Mouse (Mus musculus): ENCODE measurements around the gene Shtn1. TPM values are rescaled to one million over a fixed set of nuclear protein-coding genes. Genes with fewer than 3 reads are reported as not detected.

The Shtn1 gene
- polyA plus RNA-seq, 2 experiments, result 3.2 to 3.3 TPM

GRCm38 (mm10) chr19:59053931-59054631, 21.8 kb downstream of the Shtn1 start:
- Histone ChIP-seq H3K27ac (replicated peaks; ENCODE audit: low read depth, low read length) (no peak overlapping the region), H3K4me3 (replicated peaks; ENCODE audit: low read length) (no peak overlapping the region), H3K27me3 (ENCODE audit: control insufficient read depth, insufficient read depth, low read length) (no peaks in the 10 kb centered on the region), H3K4me1 (ENCODE audit: control insufficient read depth, insufficient read depth, low read length) (peaks cover 2% of the 10 kb centered on the region; the same call in 1 of the 2 replicates), H3K36me3 (ENCODE audit: control insufficient read depth, insufficient read depth, low read length) (no peaks in the 10 kb centered on the region), H3K9me3 (ENCODE audit: control insufficient read depth, low read length) (no peaks in the 10 kb centered on the region), H3K9ac (ENCODE audit: low read depth, low read length, severe bottlenecking) (no peak overlapping the region), H3K4me2 (replicated peaks; ENCODE audit: low read depth, low read length, severe bottlenecking) (no peak overlapping the region)
- ATAC-seq (ENCODE audit: low FRiP score, low read depth) (no peak), DNase-seq (ENCODE audit: low spot score) (no peak)
- TF ChIP-seq POLR2A (IDR thresholded peaks at IDR 0.05; ENCODE audit: borderline replicate concordance, extremely low read depth, insufficient read depth, insufficient read length), result no peak
- 92% methylated on average over 6 of the region's 6 CpGs for WGBS

DNA sequence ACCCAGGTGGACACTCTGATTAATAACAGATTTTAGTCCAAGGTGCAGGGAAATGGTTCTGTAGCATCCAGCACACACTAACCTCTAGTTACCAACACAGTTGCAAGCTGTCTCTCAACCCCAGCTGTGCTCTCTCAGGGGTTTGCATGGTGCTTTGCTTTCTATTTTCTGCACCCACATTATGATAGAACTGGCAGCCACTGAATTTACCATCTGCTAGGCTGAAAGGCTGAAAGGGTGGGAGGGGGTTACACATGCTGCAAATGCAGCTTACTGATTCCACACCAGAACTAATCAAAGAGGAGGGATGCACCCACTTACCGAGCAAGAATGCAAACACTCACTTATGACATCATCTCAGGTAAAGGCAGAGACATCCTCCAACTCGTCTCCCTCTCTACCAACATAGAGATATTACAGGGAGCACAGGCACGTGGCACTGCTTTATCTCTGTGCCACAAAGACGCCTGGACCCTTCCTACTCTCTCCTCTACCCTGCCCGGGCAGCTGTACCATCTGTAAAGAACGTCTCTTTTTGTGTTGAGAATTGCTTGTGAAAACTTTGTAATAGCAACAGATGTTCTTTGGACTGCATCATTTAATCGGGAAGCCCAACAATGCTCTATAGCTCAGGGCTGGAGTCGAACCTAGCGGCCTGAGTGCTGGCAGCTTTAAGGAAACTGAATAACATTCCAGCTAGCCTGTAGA, 23.0 kb downstream of the Shtn1 start:
- no peak overlapping the region for H3K4me3 ChIP-seq (replicated peaks; ENCODE audit: low read length)
- no peaks in the 10 kb centered on the region for H3K27me3 ChIP-seq (ENCODE audit: control insufficient read depth, insufficient read depth, low read length)
- H3K36me3 ChIP-seq (ENCODE audit: control insufficient read depth, insufficient read depth, low read length), result no peaks in the 10 kb centered on the region
- H3K4me2 ChIP-seq (replicated peaks; ENCODE audit: low read depth, low read length, severe bottlenecking), result no peak overlapping the region
- DNase-seq (ENCODE audit: low spot score) (no peak), ATAC-seq (ENCODE audit: low FRiP score, low read depth) (no peak)
- no peak for TF ChIP-seq POLR2A (IDR thresholded peaks at IDR 0.05; ENCODE audit: borderline replicate concordance, extremely low read depth, insufficient read depth, insufficient read length)
- no peak overlapping the region for H3K9ac ChIP-seq (ENCODE audit: low read depth, low read length, severe bottlenecking)
- H3K27ac ChIP-seq (replicated peaks; ENCODE audit: low read depth, low read length), result no peak overlapping the region
- WGBS, result 59% methylated on average over 9 of the region's 9 CpGs
- peaks cover 2% of the 10 kb centered on the region; the same call in 1 of the 2 replicates for H3K4me1 ChIP-seq (ENCODE audit: control insufficient read depth, insufficient read depth, low read length)
- no peaks in the 10 kb centered on the region for H3K9me3 ChIP-seq (ENCODE audit: control insufficient read depth, low read length)

DNA sequence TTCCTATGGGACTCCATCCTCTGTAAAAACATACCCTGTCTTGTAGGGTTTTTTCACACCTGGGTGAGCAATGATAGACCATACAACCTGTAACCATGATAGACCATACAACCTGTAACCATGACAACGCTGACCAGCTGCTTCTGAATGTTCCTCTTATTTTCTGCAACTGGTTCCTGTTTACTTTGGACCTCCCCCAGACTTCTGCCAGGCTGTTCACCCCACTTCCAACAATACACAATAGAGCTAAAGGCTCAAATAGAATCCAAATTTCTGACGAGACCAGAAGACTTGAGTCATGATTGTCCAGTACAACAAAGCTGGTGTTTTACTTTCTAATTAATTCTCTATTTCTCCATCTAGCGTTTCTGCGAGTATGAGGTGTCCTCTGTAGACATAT, 23.8 kb downstream of the Shtn1 start:
- H3K4me2 ChIP-seq (replicated peaks; ENCODE audit: low read depth, low read length, severe bottlenecking), result no peak overlapping the region
- H3K27me3 ChIP-seq (ENCODE audit: control insufficient read depth, insufficient read depth, low read length), result no peaks in the 10 kb centered on the region
- H3K4me1 ChIP-seq (ENCODE audit: control insufficient read depth, insufficient read depth, low read length), result peaks cover 2% of the 10 kb centered on the region; the same call in 1 of the 2 replicates
- TF ChIP-seq POLR2A (IDR thresholded peaks at IDR 0.05; ENCODE audit: borderline replicate concordance, extremely low read depth, insufficient read depth, insufficient read length), result no peak
- H3K9me3 ChIP-seq (ENCODE audit: control insufficient read depth, low read length), result no peaks in the 10 kb centered on the region
- no peaks in the 10 kb centered on the region for H3K36me3 ChIP-seq (ENCODE audit: control insufficient read depth, insufficient read depth, low read length)
- WGBS, result 59% methylated on average over 4 of the region's 4 CpGs
- DNase-seq (ENCODE audit: low spot score) (no peak), ATAC-seq (ENCODE audit: low FRiP score, low read depth) (no peak)
- no peak overlapping the region for H3K4me3 ChIP-seq (replicated peaks; ENCODE audit: low read length)
- no peak overlapping the region for H3K9ac ChIP-seq (ENCODE audit: low read depth, low read length, severe bottlenecking)
- no peak overlapping the region for H3K27ac ChIP-seq (replicated peaks; ENCODE audit: low read depth, low read length)

- DNase-seq (ENCODE audit: low spot score) (no peak), ATAC-seq (ENCODE audit: low FRiP score, low read depth) (no peak)
- Histone ChIP-seq H3K9ac (ENCODE audit: low read depth, low read length, severe bottlenecking) (no peak overlapping the region), H3K27ac (replicated peaks; ENCODE audit: low read depth, low read length) (no peak overlapping the region), H3K9me3 (ENCODE audit: control insufficient read depth, low read length) (no peaks in the 10 kb centered on the region), H3K36me3 (ENCODE audit: control insufficient read depth, insufficient read depth, low read length) (no peaks in the 10 kb centered on the region), H3K4me3 (replicated peaks; ENCODE audit: low read length) (no peak overlapping the region), H3K4me2 (replicated peaks; ENCODE audit: low read depth, low read length, severe bottlenecking) (no peak overlapping the region), H3K27me3 (ENCODE audit: control insufficient read depth, insufficient read depth, low read length) (no peaks in the 10 kb centered on the region), H3K4me1 (ENCODE audit: control insufficient read depth, insufficient read depth, low read length) (peaks cover 2% of the 10 kb centered on the region; the same call in 1 of the 2 replicates)
- WGBS, result 77% methylated on average over 9 of the region's 9 CpGs
- TF ChIP-seq POLR2A (IDR thresholded peaks at IDR 0.05; ENCODE audit: borderline replicate concordance, extremely low read depth, insufficient read depth, insufficient read length), result no peak
Measured at GRCm38 (mm10) chr19:59051622-59052021, 24.3 kb downstream of the Shtn1 start.

DNA sequence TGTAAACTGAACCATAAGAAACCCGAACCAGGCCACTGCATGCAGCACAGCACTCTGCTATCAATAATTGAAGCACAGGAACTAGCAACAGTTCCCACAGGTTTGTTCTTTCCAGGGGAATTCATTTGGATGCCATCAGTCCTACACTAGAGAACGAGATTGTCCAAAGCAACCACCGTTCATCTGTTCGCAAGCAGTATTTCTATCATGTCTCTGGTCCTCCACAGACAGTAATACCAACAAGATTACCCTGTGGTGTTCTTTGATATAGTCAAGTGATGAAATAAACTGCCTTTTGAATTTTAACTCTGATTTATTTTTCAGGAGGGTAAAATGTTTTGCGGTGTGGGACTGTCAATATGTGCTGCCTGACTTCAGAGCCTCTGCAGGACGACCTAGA, 27.0 kb downstream of the Shtn1 start:
- no peak overlapping the region for H3K4me3 ChIP-seq (replicated peaks; ENCODE audit: low read length)
- 74% methylated on average over 6 of the region's 6 CpGs for WGBS
- no peak for TF ChIP-seq POLR2A (IDR thresholded peaks at IDR 0.05; ENCODE audit: borderline replicate concordance, extremely low read depth, insufficient read depth, insufficient read length)
- H3K9ac ChIP-seq (ENCODE audit: low read depth, low read length, severe bottlenecking), result no peak overlapping the region
- H3K27me3 ChIP-seq (ENCODE audit: control insufficient read depth, insufficient read depth, low read length), result no peaks in the 10 kb centered on the region
- H3K27ac ChIP-seq (replicated peaks; ENCODE audit: low read depth, low read length), result no peak overlapping the region
- DNase-seq (ENCODE audit: low spot score), result no peak
- H3K9me3 ChIP-seq (ENCODE audit: control insufficient read depth, low read length), result no peaks in the 10 kb centered on the region
- peaks cover 2% of the 10 kb centered on the region; the same call in 1 of the 2 replicates for H3K4me1 ChIP-seq (ENCODE audit: control insufficient read depth, insufficient read depth, low read length)
- no peak overlapping the region for H3K4me2 ChIP-seq (replicated peaks; ENCODE audit: low read depth, low read length, severe bottlenecking)
- no peaks in the 10 kb centered on the region for H3K36me3 ChIP-seq (ENCODE audit: control insufficient read depth, insufficient read depth, low read length)
- no peak for ATAC-seq (ENCODE audit: low FRiP score, low read depth)
